Mouse (Mus musculus) MEL (cell line): ENCODE data around the gene Aknad1. TPM values are rescaled to one million over a fixed set of nuclear protein-coding genes. Genes with fewer than 3 reads are reported as not detected.

Source experiments
- DNase-seq: peaks from one replicate; pipeline ENCODE4 v3.0.0; 2011; ENCODE audit warnings: low read depth, low spot score
- H3K27ac ChIP-seq: 2 replicates; pipeline ENCODE4 v1.5.1; 2012; ENCODE audit warnings: low read depth, mild to moderate bottlenecking, control low read depth, low read length, moderate library complexity; ENCODE audit not compliant: control insufficient read depth
- H3K27me3 ChIP-seq, 2 experiments: fragments of 150-350 bp in 1 of 2; sonication (generic) in 1 of 2; 2 replicates each; pipeline ENCODE4 v1.6.1; 2012; ENCODE audit warnings: low read length in 2 of 2, mild to moderate bottlenecking in 2 of 2, improper control_type of control experiment in 1 of 2, moderate library complexity in 1 of 2; ENCODE audit not compliant: insufficient read depth in 2 of 2, control insufficient read depth in 1 of 2
- H3K36me3 ChIP-seq, 2 experiments: 2 replicates each; pipeline ENCODE4 v1.6.1; 2012 to 2014; ENCODE audit warnings: low read length in 2 of 2, improper control_type of control experiment in 1 of 2, inconsistent platforms in 1 of 2, mild to moderate bottlenecking in 1 of 2; ENCODE audit not compliant: insufficient read depth in 2 of 2, control insufficient read depth in 1 of 2
- H3K4me1 ChIP-seq, 2 experiments: fragments of 150-350 bp in 1 of 2; sonication (generic) in 1 of 2; 2 replicates each; pipeline ENCODE4 v1.6.1; 2012; ENCODE audit warnings: low read length in 2 of 2, improper control_type of control experiment in 1 of 2, mild to moderate bottlenecking in 1 of 2; ENCODE audit not compliant: insufficient read depth in 2 of 2, control insufficient read depth in 1 of 2
- H3K4me3 ChIP-seq, 2 experiments: fragments of 150-350 bp in 1 of 2; sonication (generic) in 1 of 2; 2 replicates each; pipeline ENCODE4 v1.5.1; 2012; ENCODE audit warnings: low read depth in 2 of 2, low read length in 2 of 2, mild to moderate bottlenecking in 2 of 2, moderate library complexity in 2 of 2, control low read depth in 1 of 2, improper control_type of control experiment in 1 of 2; ENCODE audit not compliant: control insufficient read depth in 1 of 2, insufficient read depth in 1 of 2
- H3K79me2 ChIP-seq: 2 replicates; pipeline ENCODE4 v1.6.1; 2012; ENCODE audit warnings: mild to moderate bottlenecking, low read length, moderate library complexity; ENCODE audit not compliant: control insufficient read depth, poor library complexity, insufficient read depth
- H3K9ac ChIP-seq: 2 replicates; pipeline ENCODE4 v1.6.1; 2012; ENCODE audit warnings: low read depth, mild to moderate bottlenecking, control low read depth, low read length, moderate library complexity; ENCODE audit not compliant: control insufficient read depth, poor library complexity, severe bottlenecking
- H3K9me3 ChIP-seq: fragments of 150-350 bp; sonication (generic); replicated peaks from 2 replicates; pipeline ENCODE4 v1.6.1; 2012; ENCODE audit warnings: mild to moderate bottlenecking, low read length, improper control_type of control experiment, moderate library complexity; ENCODE audit not compliant: insufficient read depth
- CHD1 ChIP-seq: IDR thresholded peaks from 2 replicates; pipeline ENCODE4 v1.6.1; 2012; ENCODE audit warnings: low read depth, mild to moderate bottlenecking, inconsistent platforms, low read length, improper control_type of control experiment
- CHD2 ChIP-seq: IDR thresholded peaks from 2 replicates; pipeline ENCODE4 v1.6.1; 2011; ENCODE audit warnings: low read length, improper control_type of control experiment
- CTCF ChIP-seq, 3 experiments: IDR thresholded peaks in 2 of 3; conservative IDR thresholded peaks in 1 of 3; 2 replicates each; pipeline ENCODE4 v1.5.1; 2011 to 2012; ENCODE audit warnings: low read length in 3 of 3, low read depth in 2 of 3, mild to moderate bottlenecking in 2 of 3, improper control_type of control experiment in 1 of 3, inconsistent platforms in 1 of 3, mixed read lengths in 1 of 3, moderate library complexity in 1 of 3; ENCODE audit not compliant: control insufficient read depth in 1 of 3, insufficient read depth in 1 of 3, poor library complexity in 1 of 3, severe bottlenecking in 1 of 3
- ELF1 ChIP-seq: IDR thresholded peaks from 2 replicates; pipeline ENCODE4 v1.6.1; 2014; ENCODE audit warnings: low read depth, mild to moderate bottlenecking, inconsistent platforms, low read length, improper control_type of control experiment, moderate library complexity
- GABPA ChIP-seq: IDR thresholded peaks from 2 replicates; pipeline ENCODE4 v1.6.1; 2012; ENCODE audit warnings: low read depth, mild to moderate bottlenecking, inconsistent platforms, low read length, improper control_type of control experiment, moderate library complexity
- JUND ChIP-seq: IDR thresholded peaks from 2 replicates; pipeline ENCODE4 v1.6.1; 2011; ENCODE audit warnings: low read depth, mild to moderate bottlenecking, improper control_type of control experiment, low read length
- MAX ChIP-seq: IDR thresholded peaks from 2 replicates; pipeline ENCODE4 v1.6.1; 2011; ENCODE audit warnings: low read length, improper control_type of control experiment
- MAZ ChIP-seq: IDR thresholded peaks from 2 replicates; pipeline ENCODE4 v1.6.1; 2012; ENCODE audit warnings: low read depth, mild to moderate bottlenecking, inconsistent platforms, low read length, improper control_type of control experiment
- MEF2A ChIP-seq: IDR thresholded peaks from 2 replicates; pipeline ENCODE4 v1.6.1; 2014; ENCODE audit warnings: low read depth, mild to moderate bottlenecking, inconsistent platforms, low read length, improper control_type of control experiment; ENCODE audit not compliant: poor library complexity, insufficient replicate concordance, severe bottlenecking; ENCODE audit errors: extremely low read depth
- NRF1 ChIP-seq: IDR thresholded peaks from 2 replicates; pipeline ENCODE4 v1.6.1; 2014; ENCODE audit warnings: low read depth, mild to moderate bottlenecking, inconsistent platforms, low read length, improper control_type of control experiment, moderate library complexity; ENCODE audit not compliant: poor library complexity, insufficient read depth, severe bottlenecking
- POLR2AphosphoS5 ChIP-seq: IDR thresholded peaks from 2 replicates; pipeline ENCODE4 v1.6.1; 2012; ENCODE audit warnings: low read depth, borderline replicate concordance, mild to moderate bottlenecking, inconsistent platforms, low read length, moderate library complexity, mixed read lengths
- RAD21 ChIP-seq: IDR thresholded peaks from 2 replicates; pipeline ENCODE4 v1.6.1; 2011; ENCODE audit warnings: mild to moderate bottlenecking, low read depth, low read length, improper control_type of control experiment
- UBTF ChIP-seq: IDR thresholded peaks from 2 replicates; pipeline ENCODE4 v1.6.1; 2012; ENCODE audit warnings: low read depth, mild to moderate bottlenecking, inconsistent platforms, low read length, improper control_type of control experiment, moderate library complexity, borderline replicate concordance; ENCODE audit not compliant: insufficient read depth
- ZMIZ1 ChIP-seq: IDR thresholded peaks from 2 replicates; pipeline ENCODE4 v1.6.1; 2012; ENCODE audit warnings: low read depth, mild to moderate bottlenecking, inconsistent platforms, low read length, improper control_type of control experiment, moderate library complexity
- polyA plus RNA-seq, 2 experiments: library from polyadenylated mRNA; stranded (reverse) in 1 of 2; unstranded in 1 of 2; fragments of >175 nt in 1 of 2; fragments of >200 nt in 1 of 2; gene quantifications; 2 replicates each; pipeline versions ENCODE4 v1.2.1 to v1.2.4; 2012; ENCODE audit warnings: low replicate concordance in 2 of 2, low read depth in 1 of 2; ENCODE audit not compliant: insufficient read length in 2 of 2, insufficient read depth in 1 of 2, missing spikeins in 1 of 2
- total RNA-seq: library from RNA; depleted of rRNA; stranded (reverse); fragments of 300-350 nt; gene quantifications from 2 replicates; pipeline ENCODE4 v1.2.3, GENCODE M21; 2012

Aknad1 gene
- total and polyA plus RNA-seq, 3 experiments = 0.06 TPM; not detected in 2

GRCm38 (mm10) chr3:108763691-108764090 is 24.2 kb downstream of the Aknad1 start:
- Histone ChIP-seq H3K36me3 (no peaks in the 10 kb centered on the region), H3K79me2 (no peaks in the 10 kb centered on the region), H3K27me3 (no peaks in the 10 kb centered on the region; a peak in 1 of 4 replicates), H3K9ac (no peak overlapping the region), H3K4me3 (no peak overlapping the region), H3K4me1 (no peaks in the 10 kb centered on the region), H3K27ac (no peak overlapping the region), H3K9me3 (no peaks in the 10 kb centered on the region)
- no peak for TF ChIP-seq CHD2
- no peak for TF ChIP-seq MAZ
- no peak for TF ChIP-seq CTCF (IDR thresholded peaks at IDR 0.05 in 2 of 3, conservative IDR thresholded peaks at IDR 0.05 in 1 of 3; ENCODE audit: control insufficient read depth in 1 of 3, insufficient read depth in 1 of 3, low read depth in 2 of 3, low read length in 3 of 3, poor library complexity in 1 of 3, severe bottlenecking in 1 of 3)
- no peak for DNase-seq

DNA sequence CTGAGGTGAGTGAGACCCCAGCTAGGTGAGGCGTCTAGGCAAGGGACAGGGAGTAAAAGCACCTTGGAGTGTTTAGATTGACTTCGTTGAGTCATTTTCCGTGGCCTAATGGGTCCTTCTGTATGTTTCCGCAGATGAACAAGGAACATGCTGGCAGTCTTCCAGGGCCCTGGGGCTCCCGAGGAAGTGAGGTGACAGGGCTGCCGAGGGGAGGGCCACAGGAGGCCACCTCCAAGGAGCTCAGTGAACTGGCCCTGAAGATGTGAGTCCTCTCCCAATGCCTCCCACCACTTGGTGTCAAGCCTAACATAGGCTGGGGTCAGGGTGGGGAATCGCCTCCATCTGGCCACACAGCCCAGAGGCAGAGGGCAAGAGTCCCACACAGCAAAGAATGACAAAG is 25.5 kb downstream of the Aknad1 start:
- no peak for TF ChIP-seq JUND
- Histone ChIP-seq H3K36me3 (no peaks in the 10 kb centered on the region), H3K4me3 (no peak overlapping the region), H3K4me1 (no peaks in the 10 kb centered on the region), H3K27me3 (no peaks in the 10 kb centered on the region), H3K9me3 (no peaks in the 10 kb centered on the region), H3K27ac (no peak overlapping the region), H3K9ac (no peak overlapping the region), H3K79me2 (no peaks in the 10 kb centered on the region)
- peak; percentile 50 for DNase-seq

DNA sequence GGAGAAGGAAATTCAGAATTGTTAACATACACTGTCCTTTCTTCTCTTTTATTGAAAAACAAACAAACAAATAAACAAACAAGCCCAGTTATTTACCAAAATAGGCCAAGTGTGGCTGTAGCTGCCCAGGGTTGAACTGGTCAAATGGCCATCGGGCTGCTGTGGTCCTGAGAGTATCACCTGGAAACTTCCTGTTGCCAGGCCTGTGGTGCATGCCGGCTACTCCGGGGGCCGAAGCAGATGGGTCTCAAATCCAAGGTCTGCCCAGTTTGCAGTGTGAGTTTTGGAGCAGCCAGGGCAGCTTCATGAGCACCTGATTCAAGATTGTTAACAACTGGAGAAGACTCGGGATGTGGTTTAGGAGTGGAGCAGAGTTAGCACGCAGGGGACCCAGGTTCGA is 26.0 kb downstream of the Aknad1 start:
- Histone ChIP-seq H3K4me3 (no peak overlapping the region), H3K79me2 (no peaks in the 10 kb centered on the region), H3K4me1 (no peaks in the 10 kb centered on the region), H3K36me3 (no peaks in the 10 kb centered on the region), H3K27me3 (no peaks in the 10 kb centered on the region), H3K9me3 (no peaks in the 10 kb centered on the region), H3K9ac (no peak overlapping the region), H3K27ac (no peak overlapping the region)
- TF ChIP-seq MEF2A (no peak), UBTF (no peak), MAX (no peak), GABPA (no peak), ELF1 (no peak), POLR2AphosphoS5 (no peak), NRF1 (no peak), CHD1 (no peak), RAD21 (no peak), ZMIZ1 (no peak), JUND (no peak)
- no peak for DNase-seq
